Mouse (Mus musculus): ENCODE data around the gene Sohlh1. TPM values are rescaled to one million over a fixed set of nuclear protein-coding genes. Genes with fewer than 3 reads are reported as not detected.

Gene Sohlh1
- total and polyA plus RNA-seq, 2 experiments from 2014 or later = not detected

GRCm38 (mm10) chr2:25850330-25850729 is 3.3 kb upstream of the Sohlh1 start:
- peak; percentile 74 for TF ChIP-seq CTCF (IDR thresholded peaks at IDR 0.05; ENCODE audit: low read depth)

GRCm38 (mm10) chr2:25846516-25846915 is 532 bp downstream of the Sohlh1 start:
- no peak for TF ChIP-seq CTCF (IDR thresholded peaks at IDR 0.05; ENCODE audit: low read depth)
- H3K36me3 ChIP-seq (ENCODE audit: insufficient read depth, low read length) = no peaks in the 10 kb centered on the region
- no peaks in the 10 kb centered on the region for H3K4me1 ChIP-seq (ENCODE audit: insufficient read depth, low read length)
- no peak overlapping the region for H3K4me3 ChIP-seq (ENCODE audit: low read length)
- no peak for DNase-seq (ENCODE audit: low spot score)
- no peak overlapping the region for H3K9ac ChIP-seq (replicated peaks; ENCODE audit: low read length)
- no peak overlapping the region for H3K27ac ChIP-seq
- no peaks in the 10 kb centered on the region for H3K9me3 ChIP-seq (ENCODE audit: low read length)
- no peaks in the 10 kb centered on the region for H3K27me3 ChIP-seq (ENCODE audit: insufficient read depth, low read length)
- ATAC-seq = no peak
- H3K4me2 ChIP-seq (ENCODE audit: low read depth, low read length) = no peak overlapping the region
- 78% methylated on average over 8 of the region's 8 CpGs for whole genome bisulfite sequencing

More at GRCm38 (mm10) chr2:25850330-25850729, 3.3 kb upstream of the Sohlh1 start:
- Histone ChIP-seq H3K4me1 (ENCODE audit: insufficient read depth, low read length) (no peaks in the 10 kb centered on the region), H3K4me3 (ENCODE audit: low read length) (no peak overlapping the region), H3K4me2 (ENCODE audit: low read depth, low read length) (no peak overlapping the region), H3K27ac (no peak overlapping the region), H3K36me3 (ENCODE audit: insufficient read depth, low read length) (no peaks in the 10 kb centered on the region), H3K27me3 (ENCODE audit: insufficient read depth, low read length) (no peaks in the 10 kb centered on the region), H3K9ac (replicated peaks; ENCODE audit: low read length) (no peak overlapping the region), H3K9me3 (ENCODE audit: low read length) (no peaks in the 10 kb centered on the region)
- DNase-seq (ENCODE audit: low spot score) (peak; percentile 47), ATAC-seq (no peak)
- 13% methylated on average over 4 of the region's 4 CpGs for WGBS

- Histone ChIP-seq H3K9me3 (ENCODE audit: low read length) (no peaks in the 10 kb centered on the region), H3K4me1 (ENCODE audit: insufficient read depth, low read length) (no peaks in the 10 kb centered on the region), H3K4me2 (ENCODE audit: low read depth, low read length) (no peak overlapping the region), H3K27ac (no peak overlapping the region), H3K4me3 (ENCODE audit: low read length) (no peak overlapping the region), H3K9ac (replicated peaks; ENCODE audit: low read length) (no peak overlapping the region), H3K27me3 (ENCODE audit: insufficient read depth, low read length) (no peaks in the 10 kb centered on the region), H3K36me3 (ENCODE audit: insufficient read depth, low read length) (no peaks in the 10 kb centered on the region)
- TF ChIP-seq CTCF (IDR thresholded peaks at IDR 0.05; ENCODE audit: low read depth) = no peak
- ATAC-seq = no peak
- WGBS = 86% methylated on average over 3 of the region's 3 CpGs
- no peak for DNase-seq (ENCODE audit: low spot score)
Measured at GRCm38 (mm10) chr2:25844097-25844496, 3.0 kb downstream of the Sohlh1 start.

- no peaks in the 10 kb centered on the region for H3K36me3 ChIP-seq (ENCODE audit: insufficient read depth, low read length)
- no peaks in the 10 kb centered on the region for H3K9me3 ChIP-seq (ENCODE audit: low read length)
- peak overlapping the region; percentile 41; the same call in 1 of the 2 replicates for H3K27ac ChIP-seq
- H3K27me3 ChIP-seq (ENCODE audit: insufficient read depth, low read length) = no peaks in the 10 kb centered on the region
- DNase-seq (ENCODE audit: low spot score) (peak; percentile 48), ATAC-seq (no peak)
- H3K4me1 ChIP-seq (ENCODE audit: insufficient read depth, low read length) = no peaks in the 10 kb centered on the region
- H3K4me3 ChIP-seq (ENCODE audit: low read length) = no peak overlapping the region
- no peak overlapping the region for H3K4me2 ChIP-seq (ENCODE audit: low read depth, low read length)
- H3K9ac ChIP-seq (replicated peaks; ENCODE audit: low read length) = no peak overlapping the region
- TF ChIP-seq CTCF (IDR thresholded peaks at IDR 0.05; ENCODE audit: low read depth) = no peak
- WGBS = 40% methylated on average over 1 of the region's 1 CpGs
Measured at GRCm38 (mm10) chr2:25842758-25843157, 4.3 kb downstream of the Sohlh1 start.

DNA sequence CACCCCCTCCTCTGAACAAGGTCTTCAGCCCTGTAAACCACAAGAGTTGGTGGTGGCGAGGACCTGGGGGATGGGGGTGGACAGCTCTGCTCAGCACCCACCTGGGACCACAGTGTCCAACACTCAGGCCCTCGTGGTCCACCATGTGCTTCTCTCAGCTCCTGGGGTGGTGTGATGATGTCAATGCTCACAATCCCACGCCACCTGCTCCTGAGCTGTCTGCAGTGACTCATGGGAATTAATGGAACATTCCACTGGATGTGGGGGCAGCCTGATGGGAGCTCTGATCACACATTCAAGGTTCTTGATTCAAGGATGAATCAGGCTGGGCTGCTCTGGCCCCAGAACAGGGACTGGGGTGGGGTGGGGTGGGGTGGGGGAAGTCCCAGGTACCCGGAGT is 4.9 kb downstream of the Sohlh1 start:
- H3K4me1 ChIP-seq (ENCODE audit: insufficient read depth, low read length) = no peaks in the 10 kb centered on the region
- H3K9me3 ChIP-seq (ENCODE audit: low read length) = no peaks in the 10 kb centered on the region
- ATAC-seq (no peak), DNase-seq (ENCODE audit: low spot score) (no peak)
- H3K9ac ChIP-seq (replicated peaks; ENCODE audit: low read length) = no peak overlapping the region
- no peak overlapping the region for H3K4me3 ChIP-seq (ENCODE audit: low read length)
- no peak for TF ChIP-seq CTCF (IDR thresholded peaks at IDR 0.05; ENCODE audit: low read depth)
- H3K36me3 ChIP-seq (ENCODE audit: insufficient read depth, low read length) = no peaks in the 10 kb centered on the region
- H3K27ac ChIP-seq = no peak overlapping the region
- H3K4me2 ChIP-seq (ENCODE audit: low read depth, low read length) = no peak overlapping the region
- 71% methylated on average over 4 of the region's 4 CpGs for WGBS
- H3K27me3 ChIP-seq (ENCODE audit: insufficient read depth, low read length) = no peaks in the 10 kb centered on the region

DNA sequence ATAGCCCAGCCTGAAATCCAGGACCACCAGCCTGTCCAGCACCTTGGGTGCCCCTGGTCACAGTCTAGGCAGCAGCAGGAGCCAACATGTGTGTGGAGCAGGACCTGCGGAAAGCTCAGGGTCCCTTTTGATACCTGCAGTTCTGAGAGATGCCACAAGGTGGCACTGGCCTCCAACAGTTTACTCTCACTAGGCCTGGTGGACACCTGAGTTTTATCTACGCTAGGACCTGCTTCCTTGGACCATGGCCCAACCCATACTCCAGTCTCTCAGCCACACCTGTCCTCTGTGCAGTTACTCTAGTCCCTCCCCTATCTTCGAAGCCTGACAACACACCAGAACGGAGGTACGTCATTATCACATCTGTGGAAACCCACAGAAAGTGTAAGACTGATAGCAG is 10.8 kb downstream of the Sohlh1 start:
- 39% methylated on average over 5 of the region's 5 CpGs for WGBS
- peak; percentile 80 for ATAC-seq
- H3K4me1 ChIP-seq (ENCODE audit: insufficient read depth, low read length) = no peaks in the 10 kb centered on the region

GRCm38 (mm10) chr2:25830786-25831185 is 16.3 kb downstream of the Sohlh1 start:
- Histone ChIP-seq H3K4me2 (ENCODE audit: low read depth, low read length) (no peak overlapping the region), H3K36me3 (ENCODE audit: insufficient read depth, low read length) (no peaks in the 10 kb centered on the region), H3K4me3 (ENCODE audit: low read length) (no peak overlapping the region), H3K4me1 (ENCODE audit: insufficient read depth, low read length) (no peaks in the 10 kb centered on the region), H3K27ac (no peak overlapping the region), H3K27me3 (ENCODE audit: insufficient read depth, low read length) (no peaks in the 10 kb centered on the region), H3K9ac (replicated peaks; ENCODE audit: low read length) (no peak overlapping the region), H3K9me3 (ENCODE audit: low read length) (no peaks in the 10 kb centered on the region)
- TF ChIP-seq CTCF (IDR thresholded peaks at IDR 0.05; ENCODE audit: low read depth) = no peak
- DNase-seq (ENCODE audit: low spot score) (peak; percentile 10), ATAC-seq (no peak)
- 59% methylated on average over 3 of the region's 3 CpGs for WGBS

More for the DNA sequence above, 10.8 kb downstream of the Sohlh1 start:
- H3K9ac ChIP-seq (replicated peaks; ENCODE audit: low read length) = no peak overlapping the region
- TF ChIP-seq CTCF (IDR thresholded peaks at IDR 0.05; ENCODE audit: low read depth) = peak; percentile 98
- no peaks in the 10 kb centered on the region for H3K36me3 ChIP-seq (ENCODE audit: insufficient read depth, low read length)
- no peaks in the 10 kb centered on the region for H3K9me3 ChIP-seq (ENCODE audit: low read length)
- peak; percentile 89 for DNase-seq (ENCODE audit: low spot score)
- no peak overlapping the region for H3K4me3 ChIP-seq (ENCODE audit: low read length)
- H3K27me3 ChIP-seq (ENCODE audit: insufficient read depth, low read length) = no peaks in the 10 kb centered on the region
- H3K27ac ChIP-seq = no peak overlapping the region
- H3K4me2 ChIP-seq (ENCODE audit: low read depth, low read length) = no peak overlapping the region
